Mouse (Mus musculus): ENCODE data around the gene Btf3l4.

DNA sequence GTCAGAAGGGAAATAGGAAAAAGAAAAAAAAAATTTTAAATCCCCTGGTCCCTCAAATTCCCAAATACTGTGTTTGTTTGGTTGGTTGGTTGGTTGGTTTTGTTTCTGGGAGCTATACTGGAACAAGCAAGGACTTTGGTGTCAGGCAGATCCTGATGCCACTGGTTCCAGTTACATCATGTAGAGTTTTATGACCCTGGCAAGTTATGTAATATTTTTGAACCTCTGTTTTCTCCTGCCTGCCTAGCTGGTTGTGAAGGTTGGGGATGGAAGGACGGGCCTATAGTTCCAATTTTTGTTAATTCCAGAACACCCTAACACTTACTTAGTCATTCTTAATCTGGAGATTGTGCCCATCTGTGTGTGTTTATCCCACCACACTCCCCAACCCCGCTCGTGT is 51.8 kb downstream of the Btf3l4 start:
- no peak for TF ChIP-seq CTCF (IDR thresholded peaks at IDR 0.05; ENCODE audit: low read depth, low read length)
- no peak for TF ChIP-seq TAL1 (conservative IDR thresholded peaks at IDR 0.05; ENCODE audit: low read depth, low read length)
